Mouse (Mus musculus) forebrain, embryonic 12.5 days (tissue): ENCODE measurements around the gene Hras. TPM values are rescaled to one million over a fixed set of nuclear protein-coding genes. Genes with fewer than 3 reads are reported as not detected.
A peak's percentile ranks its signal among the peaks of the same experiment; 100 is the strongest.

Experiments used
- ATAC-seq: fragments of 200-750 bp; cut with Nextera tagmentation; 2 replicates; pipeline ENCODE4 v1.8.0; 2017; ENCODE audit warnings: moderate TSS enrichment; ENCODE audit not compliant: low FRiP score
- H3K27ac ChIP-seq: fragments of 300-500 bp; sonication (generic); 2 replicates; pipeline ENCODE4 v1.5.1; 2016; ENCODE audit warnings: mild to moderate bottlenecking
- H3K27me3 ChIP-seq: fragments of 300-500 bp; sonication (generic); 2 replicates; pipeline ENCODE4 v1.6.1; 2016; ENCODE audit warnings: mild to moderate bottlenecking
- H3K36me3 ChIP-seq: fragments of 300-500 bp; sonication (generic); replicated peaks from 2 replicates; pipeline ENCODE4 v1.6.1; 2016; ENCODE audit warnings: mild to moderate bottlenecking
- H3K4me1 ChIP-seq: fragments of 300-500 bp; sonication (generic); 2 replicates; pipeline ENCODE4 v1.6.1; 2016
- H3K4me2 ChIP-seq: fragments of 300-500 bp; sonication (generic); 2 replicates; pipeline ENCODE4 v1.6.1; 2016; ENCODE audit warnings: mild to moderate bottlenecking, moderate library complexity
- H3K4me3 ChIP-seq: fragments of 300-500 bp; sonication (generic); replicated peaks from 2 replicates; pipeline ENCODE4 v1.5.1; 2016; ENCODE audit warnings: mild to moderate bottlenecking
- H3K9ac ChIP-seq: fragments of 300-500 bp; sonication (generic); 2 replicates; pipeline ENCODE4 v1.6.1; 2016; ENCODE audit warnings: mild to moderate bottlenecking
- H3K9me3 ChIP-seq: fragments of 300-500 bp; sonication (generic); 2 replicates; pipeline ENCODE4 v1.6.1; 2016
- WGBS: fragments of 180-500 bp; shearing (Covaris S2); methylation state at CpG from one replicate; pipeline ENCODE4 v1.1.7; 2016; 5-methylcytosine and 5-hydroxymethylcytosine counted together
- polyA plus RNA-seq: library from polyadenylated mRNA; unstranded; fragments of >200 nt; fragmentation: Nextera tagmentation; extraction: Ambion mirVana; gene quantifications from 2 replicates; pipeline ENCODE4 v1.2.1, GENCODE M21; 2016

Hras gene
- polyA plus RNA-seq, 1 experiment from 2014 or later, result 89.4 TPM

- peaks cover 25% of the 10 kb centered on the region for H3K36me3 ChIP-seq
These were observed 25.8 kb upstream of the Hras start for GRCm38 (mm10) chr7:141219558-141220099.

GRCm38 (mm10) chr7:141218557-141219133 is 24.8 kb upstream of the Hras start:
- Histone ChIP-seq H3K27me3 (no peaks in the 10 kb centered on the region), H3K4me1 (peaks cover 50% of the 10 kb centered on the region), H3K9me3 (no peaks in the 10 kb centered on the region), H3K9ac (no peak overlapping the region), H3K4me2 (no peak overlapping the region), H3K36me3 (peaks cover 25% of the 10 kb centered on the region), H3K27ac (no peak overlapping the region), H3K4me3 (no peak overlapping the region)
- ATAC-seq, result no peak
- WGBS, result 91% methylated on average over 5 of the region's 5 CpGs

More at GRCm38 (mm10) chr7:141219558-141220099, 25.8 kb upstream of the Hras start:
- no peak for ATAC-seq
- H3K27ac ChIP-seq, result peak overlapping the region; percentile 31; the same call in 1 of the 2 replicates
- H3K4me3 ChIP-seq, result no peak overlapping the region
- H3K4me1 ChIP-seq, result peaks cover 45% of the 10 kb centered on the region
- H3K9ac ChIP-seq, result no peak overlapping the region
- 93% methylated on average over 1 of the region's 1 CpGs for WGBS
- H3K9me3 ChIP-seq, result no peaks in the 10 kb centered on the region
- H3K4me2 ChIP-seq, result no peak overlapping the region
- H3K27me3 ChIP-seq, result no peaks in the 10 kb centered on the region

GRCm38 (mm10) chr7:141218141-141218540 is 24.3 kb upstream of the Hras start:
- Histone ChIP-seq H3K4me3 (no peak overlapping the region), H3K9ac (no peak overlapping the region; the same call in 1 of the 2 replicates), H3K36me3 (peaks cover 25% of the 10 kb centered on the region), H3K4me1 (peaks cover 50% of the 10 kb centered on the region), H3K4me2 (no peak overlapping the region), H3K9me3 (no peaks in the 10 kb centered on the region), H3K27me3 (no peaks in the 10 kb centered on the region), H3K27ac (no peak overlapping the region)
- 86% methylated on average over 3 of the region's 3 CpGs for WGBS
- ATAC-seq, result no peak

GRCm38 (mm10) chr7:141217343-141218013 is 23.7 kb upstream of the Hras start:
- Histone ChIP-seq H3K4me1 (peaks cover 46% of the 10 kb centered on the region), H3K27ac (no peak overlapping the region), H3K9me3 (no peaks in the 10 kb centered on the region), H3K4me3 (0 out of 2 replicates have a peak overlapping the region, but pooled peaks have one; percentile 69), H3K9ac (0 out of 2 replicates have a peak overlapping the region, but pooled peaks have one; percentile 75), H3K27me3 (no peaks in the 10 kb centered on the region), H3K36me3 (peaks cover 25% of the 10 kb centered on the region), H3K4me2 (no peak overlapping the region; the same call in 1 of the 2 replicates)
- ATAC-seq, result no peak
- WGBS, result 93% methylated on average over 17 of the region's 17 CpGs

- peak overlapping the region; percentile 75; the same call in 1 of the 2 replicates for H3K9ac ChIP-seq
These were observed 23.1 kb upstream of the Hras start for GRCm38 (mm10) chr7:141216894-141217293.

GRCm38 (mm10) chr7:141215880-141216733 is 22.3 kb upstream of the Hras start:
- H3K9ac ChIP-seq, result peak overlapping the region; percentile 75
- H3K27ac ChIP-seq, result peak overlapping the region; percentile 95
- 1% methylated on average over 42 of the region's 42 CpGs for whole genome bisulfite sequencing
- peaks cover 25% of the 10 kb centered on the region for H3K36me3 ChIP-seq
- peak overlapping the region; percentile 69 for H3K4me3 ChIP-seq
- no peaks in the 10 kb centered on the region for H3K9me3 ChIP-seq
- no peaks in the 10 kb centered on the region for H3K27me3 ChIP-seq
- H3K4me1 ChIP-seq, result peaks cover 35% of the 10 kb centered on the region
- H3K4me2 ChIP-seq, result peak overlapping the region; percentile 96
- ATAC-seq, result peak; percentile 67; the same call in 1 of the 2 replicates

More at GRCm38 (mm10) chr7:141216894-141217293, 23.1 kb upstream of the Hras start:
- 89% methylated on average over 11 of the region's 11 CpGs for WGBS
- Histone ChIP-seq H3K27me3 (no peaks in the 10 kb centered on the region), H3K4me3 (peak overlapping the region; percentile 69; the same call in 1 of the 2 replicates), H3K4me1 (peaks cover 40% of the 10 kb centered on the region), H3K36me3 (peaks cover 25% of the 10 kb centered on the region), H3K9me3 (no peaks in the 10 kb centered on the region), H3K4me2 (peak overlapping the region; percentile 96), H3K27ac (no peak overlapping the region)
- no peak for ATAC-seq

GRCm38 (mm10) chr7:141215101-141215879 is 21.5 kb upstream of the Hras start, which contains the start of gene Rassf7:
TSS of gene Rassf7 (plus strand) at chr7:141215860.
- H3K9ac ChIP-seq, result peak within 1 kb of the TSS; percentile 75
- peak within 1 kb of the TSS; percentile 69 for H3K4me3 ChIP-seq
- H3K27ac ChIP-seq, result peak within 1 kb of the TSS; percentile 95
- H3K4me2 ChIP-seq, result peak within 1 kb of the TSS; percentile 96
- no peaks in the 10 kb centered on the region for H3K9me3 ChIP-seq
- ATAC-seq, result peak; percentile 97
- peaks cover 27% of the 10 kb centered on the region for H3K4me1 ChIP-seq
- H3K36me3 ChIP-seq, result peaks cover 25% of the 10 kb centered on the region
- under 1% methylated on average over 41 of the region's 41 CpGs for WGBS
- H3K27me3 ChIP-seq, result no peaks in the 10 kb centered on the region

- H3K4me3 ChIP-seq, result no peak overlapping the region
These were observed 20.5 kb upstream of the Hras start for GRCm38 (mm10) chr7:141214310-141214709.

GRCm38 (mm10) chr7:141213605-141214235 is 19.9 kb upstream of the Hras start, which contains the start of gene Lmntd2:
TSS of gene Lmntd2 (minus strand) at chr7:141214080.
- H3K36me3 ChIP-seq, result peaks cover 17% of the 10 kb centered on the region
- H3K4me1 ChIP-seq, result peaks cover 27% of the 10 kb centered on the region
- peak within 1 kb of the TSS; percentile 75 for H3K9ac ChIP-seq
- ATAC-seq, result no peak
- H3K9me3 ChIP-seq, result no peaks in the 10 kb centered on the region
- H3K4me3 ChIP-seq, result peak within 1 kb of the TSS; percentile 69
- peak within 1 kb of the TSS; percentile 95 for H3K27ac ChIP-seq
- H3K4me2 ChIP-seq, result peak within 1 kb of the TSS; percentile 96
- no peaks in the 10 kb centered on the region for H3K27me3 ChIP-seq
- 92% methylated on average over 11 of the region's 11 CpGs for WGBS

More at GRCm38 (mm10) chr7:141214310-141214709, 20.5 kb upstream of the Hras start:
- no peak for ATAC-seq
- Histone ChIP-seq H3K36me3 (peaks cover 22% of the 10 kb centered on the region), H3K4me1 (peaks cover 27% of the 10 kb centered on the region), H3K9me3 (no peaks in the 10 kb centered on the region), H3K9ac (peak overlapping the region; percentile 75; the same call in 1 of the 2 replicates), H3K27ac (peak overlapping the region; percentile 95; the same call in 1 of the 2 replicates), H3K4me2 (peak overlapping the region; percentile 96), H3K27me3 (no peaks in the 10 kb centered on the region)
- WGBS, result 75% methylated on average over 3 of the region's 3 CpGs

GRCm38 (mm10) chr7:141213133-141213532 is 19.3 kb upstream of the Hras start:
- Histone ChIP-seq H3K4me3 (no peak overlapping the region), H3K4me1 (peaks cover 27% of the 10 kb centered on the region), H3K36me3 (peaks cover 11% of the 10 kb centered on the region; the same call in 1 of the 2 replicates), H3K4me2 (no peak overlapping the region), H3K27ac (no peak overlapping the region), H3K27me3 (no peaks in the 10 kb centered on the region), H3K9me3 (no peaks in the 10 kb centered on the region), H3K9ac (no peak overlapping the region)
- 80% methylated on average over 3 of the region's 3 CpGs for WGBS
- no peak for ATAC-seq
